Mouse (Mus musculus) C2C12 (cell line): ENCODE results near the gene Palm2. TPM values are rescaled to one million over a fixed set of nuclear protein-coding genes. Genes with fewer than 3 reads are reported as not detected.

Experiments used
- H3K27me3 ChIP-seq: one replicate; pipeline ENCODE4 v1.6.1; 2011; ENCODE audit not compliant: control insufficient read depth, insufficient read depth, insufficient read length
- H3K36me3 ChIP-seq: one replicate; pipeline ENCODE4 v1.6.1; 2011; ENCODE audit not compliant: control insufficient read depth, insufficient read depth
- H3K4me3 ChIP-seq: one replicate; pipeline ENCODE4 v1.5.1; 2011; ENCODE audit warnings: mild to moderate bottlenecking, control low read depth; ENCODE audit not compliant: poor library complexity, insufficient read depth, severe bottlenecking
- H3K79me2 ChIP-seq: one replicate; pipeline ENCODE4 v1.6.1; 2011; ENCODE audit not compliant: control insufficient read depth, insufficient read depth
- H3K79me3 ChIP-seq: one replicate; pipeline ENCODE4 v1.6.1; 2011; ENCODE audit warnings: low read depth, control low read depth
- H3ac ChIP-seq: one replicate; pipeline ENCODE3; 2011; ENCODE audit warnings: low read depth; ENCODE audit not compliant: control insufficient read depth, insufficient read length
- CEBPB ChIP-seq: IDR thresholded peaks from one replicate; pipeline ENCODE4 v1.6.1; 2011; ENCODE audit warnings: low read depth, mild to moderate bottlenecking, control low read depth, moderate library complexity
- CTCF ChIP-seq: IDR thresholded peaks from one replicate; pipeline ENCODE4 v1.5.1; 2011; ENCODE audit not compliant: control insufficient read depth, insufficient read depth, insufficient read length
- FOSL1 ChIP-seq: IDR thresholded peaks from one replicate; pipeline ENCODE4 v1.8.0; 2011; ENCODE audit warnings: mild to moderate bottlenecking, low read length; ENCODE audit not compliant: poor library complexity, insufficient read depth, severe bottlenecking
- MAX ChIP-seq: IDR thresholded peaks from one replicate; pipeline ENCODE4 v1.6.1; 2011; ENCODE audit warnings: mild to moderate bottlenecking, control low read depth
- MYOD1 ChIP-seq: IDR thresholded peaks from one replicate; pipeline ENCODE4 v1.6.1; 2011; ENCODE audit warnings: low read depth; ENCODE audit not compliant: control insufficient read depth, insufficient read length
- MYOG ChIP-seq: IDR thresholded peaks from one replicate; pipeline ENCODE4 v1.6.1; 2011; ENCODE audit not compliant: control insufficient read depth, insufficient read length; ENCODE audit errors: extremely low read depth
- USF1 ChIP-seq: IDR thresholded peaks from one replicate; pipeline ENCODE4 v1.6.1; 2011; ENCODE audit warnings: low read depth, mild to moderate bottlenecking, control low read depth, moderate library complexity
- polyA plus RNA-seq: library from polyadenylated mRNA; unstranded; fragments of >200 nt; fragmentation: generic; extraction: Trizol; gene quantifications from one replicate; pipeline ENCODE4 v1.2.1, GENCODE M21; 2012; ENCODE audit warnings: missing spikeins

Gene Palm2
- polyA plus RNA-seq, 1 experiment, result 6.7 TPM

- TF ChIP-seq FOSL1 (no peak), CTCF (no peak), MYOG (no peak), CEBPB (no peak), USF1 (no peak), MAX (no peak), MYOD1 (no peak)
- no peaks in the 10 kb centered on the region for H3K27me3 ChIP-seq
- H3K4me3 ChIP-seq, result no peak overlapping the region
- H3K36me3 ChIP-seq, result no peaks in the 10 kb centered on the region
- no peak overlapping the region for H3ac ChIP-seq
- H3K79me2 ChIP-seq, result no peaks in the 10 kb centered on the region
- no peaks in the 10 kb centered on the region for H3K79me3 ChIP-seq
Observed at GRCm38 (mm10) chr4:57524461-57524860, 90.4 kb downstream of the Palm2 start.

- Histone ChIP-seq H3K79me2 (no peaks in the 10 kb centered on the region), H3K27me3 (no peaks in the 10 kb centered on the region), H3ac (no peak overlapping the region), H3K4me3 (no peak overlapping the region), H3K79me3 (no peaks in the 10 kb centered on the region), H3K36me3 (no peaks in the 10 kb centered on the region)
- TF ChIP-seq MAX, result no peak
Observed at GRCm38 (mm10) chr4:57525221-57526011, 91.4 kb downstream of the Palm2 start.

GRCm38 (mm10) chr4:57528296-57528695 is 94.2 kb downstream of the Palm2 start:
- no peaks in the 10 kb centered on the region for H3K79me3 ChIP-seq
- no peak overlapping the region for H3K4me3 ChIP-seq
- H3K27me3 ChIP-seq, result no peaks in the 10 kb centered on the region
- no peaks in the 10 kb centered on the region for H3K79me2 ChIP-seq
- H3ac ChIP-seq, result no peak overlapping the region
- TF ChIP-seq CEBPB (no peak), USF1 (no peak), MYOG (no peak), MYOD1 (no peak), FOSL1 (no peak), MAX (no peak), CTCF (no peak)
- H3K36me3 ChIP-seq, result no peaks in the 10 kb centered on the region

- no peaks in the 10 kb centered on the region for H3K27me3 ChIP-seq
- H3K79me2 ChIP-seq, result no peaks in the 10 kb centered on the region
- H3K36me3 ChIP-seq, result no peaks in the 10 kb centered on the region
- no peak overlapping the region for H3ac ChIP-seq
- TF ChIP-seq MYOD1 (no peak), CEBPB (no peak), FOSL1 (no peak), MYOG (no peak), USF1 (no peak), MAX (no peak), CTCF (no peak)
- H3K79me3 ChIP-seq, result no peaks in the 10 kb centered on the region
- H3K4me3 ChIP-seq, result no peak overlapping the region
Observed at GRCm38 (mm10) chr4:57533686-57534085, 99.6 kb downstream of the Palm2 start.

- TF ChIP-seq CTCF, result no peak
- TF ChIP-seq MYOD1, result no peak
- TF ChIP-seq FOSL1, result no peak
- no peak for TF ChIP-seq MYOG
- TF ChIP-seq MAX, result no peak
- no peak for TF ChIP-seq CEBPB
- TF ChIP-seq USF1, result no peak
- no peaks in the 10 kb centered on the region for H3K79me2 ChIP-seq
Observed at GRCm38 (mm10) chr4:57534232-57534631, 100.2 kb downstream of the Palm2 start.

GRCm38 (mm10) chr4:57535087-57535486 is 101.0 kb downstream of the Palm2 start:
- no peaks in the 10 kb centered on the region for H3K36me3 ChIP-seq
- TF ChIP-seq FOSL1 (no peak), CEBPB (no peak), MYOG (no peak), MAX (no peak), USF1 (no peak), MYOD1 (no peak), CTCF (no peak)
- H3K4me3 ChIP-seq, result no peak overlapping the region
- no peaks in the 10 kb centered on the region for H3K27me3 ChIP-seq
- no peaks in the 10 kb centered on the region for H3K79me3 ChIP-seq
- H3ac ChIP-seq, result no peak overlapping the region
- H3K79me2 ChIP-seq, result no peaks in the 10 kb centered on the region

More at GRCm38 (mm10) chr4:57534232-57534631, 100.2 kb downstream of the Palm2 start:
- Histone ChIP-seq H3K36me3 (no peaks in the 10 kb centered on the region), H3K4me3 (no peak overlapping the region), H3K79me3 (no peaks in the 10 kb centered on the region), H3ac (no peak overlapping the region), H3K27me3 (no peaks in the 10 kb centered on the region)
